Mouse (Mus musculus): Measurements from ENCODE around the gene 2310079G19Rik.

2310079G19Rik gene

GRCm38 (mm10) chr16:88627566-88627965, at the start of gene 2310079G19Rik:
TSS of gene 2310079G19Rik (minus strand) at chr16:88627666.
- DNase-seq (ENCODE audit: low read depth, low spot score): no peak

GRCm38 (mm10) chr16:88671571-88671970, 44.1 kb upstream of the 2310079G19Rik start, which contains the start of gene Krtap27-1:
TSS of gene Krtap27-1 (minus strand) at chr16:88671671.
- no peak for DNase-seq (ENCODE audit: low read depth, low spot score)

GRCm38 (mm10) chr16:88657426-88657825, 30.0 kb upstream of the 2310079G19Rik start:
- DNase-seq (ENCODE audit: low read depth, low spot score): no peak

GRCm38 (mm10) chr16:88651952-88652351, 24.5 kb upstream of the 2310079G19Rik start:
- DNase-seq (ENCODE audit: low read depth, low spot score): no peak

GRCm38 (mm10) chr16:88651082-88651481, 23.6 kb upstream of the 2310079G19Rik start:
- no peak for DNase-seq (ENCODE audit: low read depth, low spot score)

GRCm38 (mm10) chr16:88647358-88647846, 19.9 kb upstream of the 2310079G19Rik start, which contains the start of gene Krtap26-1:
TSS of gene Krtap26-1 (minus strand) at chr16:88647796.
- no peak for DNase-seq (ENCODE audit: low read depth, low spot score)

GRCm38 (mm10) chr16:88646366-88647111, 19.1 kb upstream of the 2310079G19Rik start:
- no peak for DNase-seq (ENCODE audit: low read depth, low spot score)

- DNase-seq (ENCODE audit: low read depth, low spot score): no peak
These were observed 12.6 kb upstream of the 2310079G19Rik start for GRCm38 (mm10) chr16:88640053-88640452.

GRCm38 (mm10) chr16:88635142-88635541, 7.7 kb upstream of the 2310079G19Rik start:
- DNase-seq (ENCODE audit: low read depth, low spot score): no peak

GRCm38 (mm10) chr16:88631474-88631873, 4.0 kb upstream of the 2310079G19Rik start:
- no peak for DNase-seq (ENCODE audit: low read depth, low spot score)

GRCm38 (mm10) chr16:88612712-88613111, 14.8 kb downstream of the 2310079G19Rik start:
- DNase-seq (ENCODE audit: low read depth, low spot score): no peak

GRCm38 (mm10) chr16:88611922-88612321, 15.5 kb downstream of the 2310079G19Rik start, which contains the start of gene Krtap24-1:
TSS of gene Krtap24-1 (minus strand) at chr16:88612279.
- no peak for DNase-seq (ENCODE audit: low read depth, low spot score)

GRCm38 (mm10) chr16:88604570-88604969, 22.9 kb downstream of the 2310079G19Rik start:
- no peak for DNase-seq (ENCODE audit: low read depth, low spot score)

- DNase-seq (ENCODE audit: low read depth, low spot score): no peak
These were observed 25.0 kb downstream of the 2310079G19Rik start for GRCm38 (mm10) chr16:88602464-88602863.

GRCm38 (mm10) chr16:88600303-88600702, 27.2 kb downstream of the 2310079G19Rik start:
- no peak for DNase-seq (ENCODE audit: low read depth, low spot score)

GRCm38 (mm10) chr16:88599504-88600237, 27.8 kb downstream of the 2310079G19Rik start:
- DNase-seq (ENCODE audit: low read depth, low spot score): no peak

- DNase-seq (ENCODE audit: low read depth, low spot score): no peak
These were observed 34.7 kb downstream of the 2310079G19Rik start for GRCm38 (mm10) chr16:88592758-88593157.

GRCm38 (mm10) chr16:88583338-88583737, 44.1 kb downstream of the 2310079G19Rik start:
- no peak for DNase-seq (ENCODE audit: low read depth, low spot score)

Measured in brain, embryonic 18.5 days (tissue).